Mouse (Mus musculus) myocyte (in vitro differentiated cells): ENCODE measurements around the gene Gm648. TPM values are rescaled to one million over a fixed set of nuclear protein-coding genes. Genes with fewer than 3 reads are reported as not detected.
"Not testable (repeated sequence)": the region's sequence is repeated elsewhere in the genome, so short reads cannot be mapped to it uniquely, and the experiment has no call there.

Experiments
- H3K27me3 ChIP-seq: one replicate; pipeline ENCODE4 v1.6.1; 2011; ENCODE audit not compliant: control insufficient read depth, insufficient read depth, insufficient read length
- H3K36me3 ChIP-seq: one replicate; pipeline ENCODE4 v1.6.1; 2011; ENCODE audit not compliant: control insufficient read depth, insufficient read depth
- H3K4me2 ChIP-seq: one replicate; pipeline ENCODE4 v1.6.1; 2011; ENCODE audit warnings: low read depth, control low read depth
- H3K4me3 ChIP-seq: one replicate; pipeline ENCODE4 v1.5.1; 2011; ENCODE audit warnings: mild to moderate bottlenecking, control low read depth, moderate library complexity
- H3K79me2 ChIP-seq: one replicate; pipeline ENCODE4 v1.6.1; 2011; ENCODE audit not compliant: control insufficient read depth, insufficient read depth
- H3ac ChIP-seq: one replicate; pipeline ENCODE4 v1.6.1; 2011; ENCODE audit not compliant: control insufficient read depth, insufficient read length
- CEBPB ChIP-seq: IDR thresholded peaks from 2 replicates; pipeline ENCODE4 v1.6.1; 2011; ENCODE audit warnings: mild to moderate bottlenecking, moderate library complexity; ENCODE audit not compliant: poor library complexity, insufficient read depth, severe bottlenecking
- E2F4 ChIP-seq: IDR thresholded peaks from one replicate; pipeline ENCODE4 v1.6.1; 2011; ENCODE audit warnings: mild to moderate bottlenecking, control low read depth, moderate library complexity; ENCODE audit not compliant: insufficient read depth
- MAX ChIP-seq: IDR thresholded peaks from one replicate; pipeline ENCODE4 v1.6.1; 2011; ENCODE audit warnings: low read depth, mild to moderate bottlenecking, control low read depth
- MYOD1 ChIP-seq, 3 experiments: IDR thresholded peaks; one replicate each; pipeline ENCODE4 v1.6.1; 2011; ENCODE audit warnings: control low read depth in 2 of 3, low read depth in 2 of 3, mild to moderate bottlenecking in 2 of 3, moderate library complexity in 1 of 3; ENCODE audit not compliant: insufficient read length in 2 of 3, control insufficient read depth in 1 of 3
- MYOG ChIP-seq, 3 experiments: IDR thresholded peaks; one replicate each; pipeline ENCODE4 v1.6.1; 2011; ENCODE audit warnings: control low read depth in 2 of 3, low read depth in 2 of 3, mild to moderate bottlenecking in 2 of 3; ENCODE audit not compliant: insufficient read length in 2 of 3, control insufficient read depth in 1 of 3, insufficient read depth in 1 of 3
- POLR2A ChIP-seq: IDR thresholded peaks from one replicate; pipeline ENCODE4 v1.6.1; 2011; ENCODE audit warnings: low read depth, mild to moderate bottlenecking, control low read depth, moderate library complexity; ENCODE audit not compliant: insufficient read length
- POLR2AphosphoS2 ChIP-seq: IDR thresholded peaks from one replicate; pipeline ENCODE4 v1.6.1; 2011; ENCODE audit warnings: low read depth, control low read depth; ENCODE audit not compliant: insufficient read length
- REST ChIP-seq: IDR thresholded peaks from one replicate; pipeline ENCODE4 v1.6.1; 2011; ENCODE audit warnings: mild to moderate bottlenecking, control low read depth, moderate library complexity; ENCODE audit not compliant: insufficient read depth, insufficient read length
- SRF ChIP-seq: IDR thresholded peaks from one replicate; pipeline ENCODE4 v1.6.1; 2011; ENCODE audit warnings: low read depth; ENCODE audit not compliant: control insufficient read depth, insufficient read length
- TCF12 ChIP-seq: IDR thresholded peaks from one replicate; pipeline ENCODE4 v1.6.1; 2011; ENCODE audit warnings: mild to moderate bottlenecking, control low read depth; ENCODE audit not compliant: poor library complexity, insufficient read depth, severe bottlenecking
- TCF3 ChIP-seq: IDR thresholded peaks from one replicate; pipeline ENCODE4 v1.6.1; 2011; ENCODE audit warnings: low read depth, control low read depth; ENCODE audit not compliant: insufficient read length
- USF1 ChIP-seq: IDR thresholded peaks from one replicate; pipeline ENCODE4 v1.6.1; 2011; ENCODE audit warnings: low read depth, mild to moderate bottlenecking, control low read depth, moderate library complexity
- polyA plus RNA-seq: library from polyadenylated mRNA; unstranded; fragments of >200 nt; fragmentation: generic; extraction: Trizol; gene quantifications from one replicate; pipeline ENCODE4 v1.2.1, GENCODE M21; 2012; ENCODE audit warnings: missing spikeins

The Gm648 gene
- polyA plus RNA-seq, 1 experiment = 0.05 TPM

DNA sequence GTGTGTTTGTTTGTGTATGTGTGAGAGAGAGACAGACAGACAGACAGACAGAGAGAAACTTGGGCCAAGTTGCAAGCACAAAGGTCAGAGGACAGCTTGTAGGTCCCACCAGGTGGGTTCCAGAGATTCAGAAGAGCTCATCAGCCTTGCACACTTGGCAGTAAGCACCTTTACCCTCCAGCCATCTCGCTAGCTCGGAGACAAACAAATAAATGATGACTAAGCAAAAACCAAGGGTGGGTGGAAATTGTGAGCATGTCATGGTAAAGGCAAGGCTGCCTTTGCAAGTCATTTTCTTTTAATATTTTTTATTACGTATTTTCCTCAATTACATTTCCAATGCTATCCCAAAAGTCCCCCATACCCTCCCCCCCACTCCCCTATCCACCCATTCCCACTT is 4.2 kb upstream of the Gm648 start:
- Histone ChIP-seq H3ac (no peak overlapping the region), H3K4me2 (no peak overlapping the region), H3K27me3 (no peaks in the 10 kb centered on the region), H3K4me3 (no peak overlapping the region), H3K79me2 (no peaks in the 10 kb centered on the region), H3K36me3 (no peaks in the 10 kb centered on the region)
- no peak for TF ChIP-seq TCF12
- no peak for TF ChIP-seq E2F4
- TF ChIP-seq POLR2A = no peak
- no peak for TF ChIP-seq TCF3
- no peak for TF ChIP-seq MAX
- no peak for TF ChIP-seq CEBPB
- no peak for TF ChIP-seq USF1
- no peak for TF ChIP-seq MYOD1 (IDR thresholded peaks at IDR 0.05; ENCODE audit: control insufficient read depth in 1 of 3, insufficient read length in 2 of 3, low read depth in 2 of 3)
- TF ChIP-seq SRF = no peak

DNA sequence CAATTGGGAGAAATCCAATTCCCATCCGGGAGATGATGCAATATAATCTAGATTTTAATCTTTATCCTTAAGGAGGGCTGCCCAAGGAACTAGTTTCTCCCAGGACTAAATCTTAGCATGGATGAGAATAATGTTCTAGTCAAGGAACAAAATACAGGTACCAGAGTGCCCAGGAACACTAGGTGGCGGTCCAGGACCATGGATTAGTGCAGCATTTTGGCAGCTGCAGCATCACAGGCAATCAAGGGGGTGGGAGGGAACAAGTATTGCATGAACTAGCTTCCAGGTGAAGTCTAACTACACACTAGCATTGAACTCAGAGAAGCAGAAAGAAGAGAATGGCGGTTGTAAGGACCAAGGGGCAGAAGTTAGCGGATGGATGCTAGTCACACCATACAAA is 12.2 kb downstream of the Gm648 start:
- no peaks in the 10 kb centered on the region for H3K79me2 ChIP-seq
- no peaks in the 10 kb centered on the region for H3K27me3 ChIP-seq
- no peak overlapping the region for H3K4me3 ChIP-seq
- H3ac ChIP-seq = no peak overlapping the region
- no peak overlapping the region for H3K4me2 ChIP-seq
- TF ChIP-seq USF1 (no peak), REST (no peak), POLR2AphosphoS2 (no peak), CEBPB (no peak), MYOD1 (IDR thresholded peaks at IDR 0.05; ENCODE audit: control insufficient read depth in 1 of 3, insufficient read length in 2 of 3, low read depth in 2 of 3) (no peak), MAX (no peak), MYOG (IDR thresholded peaks at IDR 0.05; ENCODE audit: control insufficient read depth in 1 of 3, insufficient read depth in 1 of 3, insufficient read length in 2 of 3, low read depth in 2 of 3) (no peak), TCF3 (no peak), E2F4 (no peak), POLR2A (no peak)
- no peaks in the 10 kb centered on the region for H3K36me3 ChIP-seq

DNA sequence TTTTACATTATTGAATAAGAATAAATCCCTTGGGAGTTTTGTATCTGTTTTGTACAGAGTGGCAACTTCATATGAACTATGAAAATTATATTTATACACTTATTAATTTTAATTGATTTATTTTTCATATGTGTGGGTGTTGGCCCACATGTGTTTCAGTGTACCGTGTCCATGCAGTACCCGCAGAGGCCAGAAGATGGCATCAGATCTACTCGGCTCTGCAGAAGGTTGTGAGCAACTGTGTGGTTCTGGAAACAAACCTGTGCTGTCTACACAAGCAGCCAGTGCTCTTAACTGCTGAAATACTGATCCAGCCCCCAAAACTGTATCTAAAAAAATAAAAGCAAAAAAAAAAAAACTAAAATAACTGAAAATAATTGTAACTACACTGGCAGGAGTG is 18.1 kb downstream of the Gm648 start:
- Histone ChIP-seq H3K4me3 (no peak overlapping the region), H3K79me2 (no peaks in the 10 kb centered on the region), H3ac (no peak overlapping the region), H3K36me3 (no peaks in the 10 kb centered on the region), H3K27me3 (no peaks in the 10 kb centered on the region), H3K4me2 (no peak overlapping the region)
- no peak for TF ChIP-seq MYOG (IDR thresholded peaks at IDR 0.05; ENCODE audit: control insufficient read depth in 1 of 3, insufficient read depth in 1 of 3, insufficient read length in 2 of 3, low read depth in 2 of 3)
- no peak for TF ChIP-seq MAX
- TF ChIP-seq USF1 = no peak
- TF ChIP-seq REST = no peak
- no peak for TF ChIP-seq POLR2AphosphoS2
- TF ChIP-seq POLR2A = no peak
- TF ChIP-seq MYOD1 (IDR thresholded peaks at IDR 0.05; ENCODE audit: control insufficient read depth in 1 of 3, insufficient read length in 2 of 3, low read depth in 2 of 3) = no peak
- TF ChIP-seq SRF = no peak
- TF ChIP-seq CEBPB = no peak
- TF ChIP-seq TCF12 = no peak
- TF ChIP-seq TCF3 = no peak

DNA sequence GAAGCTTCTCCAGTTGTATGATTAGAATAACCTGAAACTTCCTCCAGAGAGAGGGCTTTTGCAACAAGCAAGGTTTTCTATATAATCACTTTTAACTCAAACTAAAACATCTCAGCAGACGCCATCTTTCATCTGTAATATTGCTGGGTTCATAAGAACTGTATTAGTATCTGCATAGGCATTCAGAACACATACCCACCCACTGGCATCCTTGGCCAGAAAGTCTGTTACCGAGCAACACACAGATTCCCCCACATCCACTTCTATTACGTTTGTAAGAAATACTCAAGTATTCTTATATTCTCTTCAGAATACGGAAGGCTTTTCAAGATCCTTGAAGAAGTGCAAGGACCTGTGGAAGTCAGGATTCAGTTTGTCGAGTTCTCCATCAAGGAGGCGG is 25.0 kb downstream of the Gm648 start, which contains the start of gene Gm10477:
TSS of gene Gm10477 (plus strand) at position 301 of the 400 bp plus-strand sequence.
- not testable (repeated sequence) for H3K4me2 ChIP-seq, H3K79me2 ChIP-seq, H3K27me3 ChIP-seq, H3K36me3 ChIP-seq, H3K4me3 ChIP-seq, H3ac ChIP-seq

DNA sequence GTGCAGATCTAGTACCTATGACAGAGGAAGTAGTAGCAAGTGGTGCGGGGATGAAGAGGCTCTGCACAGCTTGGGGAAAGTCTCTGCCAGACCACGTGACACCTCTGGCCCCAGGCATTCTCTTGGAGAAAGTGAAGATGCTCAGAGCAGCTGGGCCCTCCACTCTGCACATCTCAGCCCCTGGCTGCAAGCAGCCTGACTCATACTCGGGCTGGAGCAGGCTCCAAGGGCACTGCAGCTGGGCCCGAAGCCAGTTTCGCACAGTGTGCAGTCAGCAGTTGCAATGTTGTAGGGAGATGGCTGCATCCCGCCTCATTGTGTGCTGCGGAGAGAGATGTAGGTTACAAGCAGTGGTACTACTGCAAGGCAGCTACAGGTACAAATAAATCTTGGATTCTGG is 52.2 kb downstream of the Gm648 start:
- no peak overlapping the region for H3K4me2 ChIP-seq
- H3K27me3 ChIP-seq = no peaks in the 10 kb centered on the region
- H3ac ChIP-seq = no peak overlapping the region
- no peaks in the 10 kb centered on the region for H3K36me3 ChIP-seq
- no peak overlapping the region for H3K4me3 ChIP-seq
- TF ChIP-seq TCF3 (no peak), USF1 (no peak), MYOD1 (IDR thresholded peaks at IDR 0.05; ENCODE audit: control insufficient read depth in 1 of 3, insufficient read length in 2 of 3, low read depth in 2 of 3) (no peak), REST (no peak), MYOG (IDR thresholded peaks at IDR 0.05; ENCODE audit: control insufficient read depth in 1 of 3, insufficient read depth in 1 of 3, insufficient read length in 2 of 3, low read depth in 2 of 3) (no peak), MAX (no peak), CEBPB (no peak), TCF12 (no peak), POLR2AphosphoS2 (no peak), SRF (no peak), POLR2A (no peak), E2F4 (no peak)
- H3K79me2 ChIP-seq = no peaks in the 10 kb centered on the region

Other genes with a start within 250 kb of the Gm648 start
- gene Zfp449, start 203.2 kb downstream of the Gm648 start, polyA plus RNA-seq = 0.55 TPM
- 0.01 TPM for gene Smim10l2a, start 175.0 kb downstream of the Gm648 start, polyA plus RNA-seq
- 0.26 TPM for gene Gm2174, start 101.6 kb downstream of the Gm648 start, polyA plus RNA-seq
- gene Ints6l, start 94.7 kb downstream of the Gm648 start, polyA plus RNA-seq = 2.6 TPM
- not detected for gene Gm10477, start 24.9 kb downstream of the Gm648 start, polyA plus RNA-seq
- gene Mmgt1, start 48.5 kb upstream of the Gm648 start, polyA plus RNA-seq = 6.6 TPM
- gene Slc9a6, start 60.2 kb upstream of the Gm648 start, polyA plus RNA-seq = 10.8 TPM
- gene Fhl1, start 182.2 kb upstream of the Gm648 start, polyA plus RNA-seq = 74.2 TPM